Mouse (Mus musculus) erythroblast, embryonic 14.5 days (primary cell): ENCODE results near the gene Cdc42ep4.

Source experiments
- GATA1 ChIP-seq: IDR thresholded peaks from 2 replicates; pipeline ENCODE4 v1.6.1; 2012; ENCODE audit warnings: low read length, inconsistent platforms, mixed read lengths
- TAL1 ChIP-seq: IDR thresholded peaks from 3 replicates; pipeline ENCODE4 v1.6.1; 2012; ENCODE audit warnings: low read length, inconsistent platforms, mixed read lengths

GRCm38 (mm10) chr11:113800026-113800425 is 48.3 kb upstream of the Cdc42ep4 start:
- TF ChIP-seq TAL1 (no peak), GATA1 (no peak)
